Comparison of ENCODE assay signal across 9 mouse cellular contexts in genomic region chr11:60346537-60346936, GRCm38 (mm10). TPM values are rescaled to one million over a fixed set of nuclear protein-coding genes. Genes with fewer than 3 reads are reported as not detected.
A peak's percentile ranks its signal among the peaks of the same experiment; 100 is the strongest.
DNase-seq lines count a peak whose midpoint lies in the region; ATAC-seq and TF ChIP-seq lines count a peak whose summit lies in the region.
"Had no signal": no experiment of that assay in that cellular context is flagged by ENCODE, and none has a peak within 500 bp of the region (broad histone marks: within the 10 kb centered on the region; RNA-seq: fewer than 3 reads in every experiment).

No protein-coding gene starts in this region.

- no peaks in the 10 kb centered on the region for H3K9me3 ChIP-seq in forebrain, embryonic 12.5 days
- H3K9me3 ChIP-seq: lung, embryonic 15.5 days had no signal

- ATAC-seq in forebrain, embryonic 12.5 days (ENCODE audit: low FRiP score) = no peak

- no peaks in the 10 kb centered on the region for H3K27me3 ChIP-seq in liver, adult 2 months (ENCODE audit: control insufficient read depth, insufficient read depth, low read length)
- H3K27me3 ChIP-seq in forebrain, embryonic 12.5 days = no peaks in the 10 kb centered on the region
- H3K27me3 ChIP-seq: lung, embryonic 15.5 days had no signal

- H3K4me3 ChIP-seq in liver, adult 2 months (ENCODE audit: insufficient read depth, low read depth, low read length) = no peak overlapping the region
- H3K4me3 ChIP-seq in forebrain, embryonic 12.5 days (replicated peaks) = no peak overlapping the region
- H3K4me3 ChIP-seq: lung, embryonic 15.5 days had no signal

- peak; percentile 72 for DNase-seq in liver, adult 2 months (ENCODE audit: extremely low read depth, low read depth, low spot score)
- no peak for DNase-seq in liver
- DNase-seq in adrenal gland, adult 8-10 months = peak; percentile 72
- DNase-seq in cerebellum, postnatal 10 days = peak; percentile 94 to 95
- peak; percentile 80 for DNase-seq in lung, postnatal 10 days
- DNase-seq in thymus, postnatal 10 days (ENCODE audit: low spot score in 2 of 2) = no peak
- DNase-seq in urinary bladder, adult 2 months (ENCODE audit: low spot score) = no peak

- peaks cover 6% of the 10 kb centered on the region for H3K4me1 ChIP-seq in liver, adult 2 months (ENCODE audit: control insufficient read depth, insufficient read depth, low read length)
- H3K4me1 ChIP-seq in forebrain, embryonic 12.5 days = peaks cover 4% of the 10 kb centered on the region

- no peak for TF ChIP-seq POLR2A in liver, adult 2 months (IDR thresholded peaks at IDR 0.05; ENCODE audit: extremely low read depth, insufficient read depth, low read length)

- no peak overlapping the region for H3K9ac ChIP-seq in liver, adult 2 months (ENCODE audit: low read depth, low read length)
- H3K9ac ChIP-seq in forebrain, embryonic 12.5 days = no peak overlapping the region
- H3K9ac ChIP-seq: lung, embryonic 15.5 days had no signal

- no peak overlapping the region for H3K27ac ChIP-seq in liver, adult 2 months (replicated peaks; ENCODE audit: insufficient read depth, low read depth, low read length)
- H3K27ac ChIP-seq in forebrain, embryonic 12.5 days = no peak overlapping the region
- H3K27ac ChIP-seq: lung, embryonic 15.5 days had no signal

- H3K36me3 ChIP-seq in liver, adult 2 months (ENCODE audit: control insufficient read depth, insufficient read depth, low read length) = no peaks in the 10 kb centered on the region
- no peaks in the 10 kb centered on the region for H3K36me3 ChIP-seq in forebrain, embryonic 12.5 days (replicated peaks)
- H3K36me3 ChIP-seq: lung, embryonic 15.5 days had no signal

- H3K79me2 ChIP-seq in liver, adult 2 months (ENCODE audit: control insufficient read depth, insufficient read depth, low read length) = peaks cover 42% of the 10 kb centered on the region

- H3K4me2 ChIP-seq in forebrain, embryonic 12.5 days = no peak overlapping the region
- H3K4me2 ChIP-seq: lung, embryonic 15.5 days had no signal

- 13% methylated on average over 4 of the region's 4 CpGs for WGBS in liver, adult 2 months
- WGBS in forebrain, embryonic 12.5 days = 78% methylated on average over 4 of the region's 4 CpGs

- TF ChIP-seq CTCF in liver, adult 2 months (IDR thresholded peaks at IDR 0.05; ENCODE audit: low read depth, low read length) = no peak

RNA-seq across cellular contexts. Expression of gene Tom1l2, which starts 6.2 kb away (rescaled TPM):
- 9.6 and 13.5 TPM in 2 replicates for total RNA-seq in liver, adult 2 months (2014; rRNA removed)
- polyA plus RNA-seq in liver, adult 2 months (2012; rRNA removed) = 16.9 and 22.1 TPM in 2 replicates
- 100 to 1,000 TPM in 3 of 4 experiments, 10 to 100 TPM in 1; 98.4 to 137 (median 112) TPM for total RNA-seq in adrenal gland, adult 8-10 months (2022)
- polyA plus RNA-seq in forebrain, embryonic 12.5 days (2016; fragmentation: Nextera tagmentation; extraction: Ambion mirVana) = 31.3 and 32.6 TPM in 2 replicates
- polyA plus RNA-seq in urinary bladder, adult 2 months (2012; rRNA removed) = 71.5 and 86.7 TPM in 2 replicates

RNA-seq across cellular contexts. Expression of gene Drc3, which starts 6.6 kb away (rescaled TPM):
- total RNA-seq in liver, adult 2 months (2014; rRNA removed) = 0.46 and 0.74 TPM in 2 replicates
- polyA plus RNA-seq in liver, adult 2 months (2012; rRNA removed) = 0.46 and 0.64 TPM in 2 replicates
- 1 to 10 TPM; 1.8 to 3.8 (median 2.7) TPM for total RNA-seq in adrenal gland, adult 8-10 months (2022)
- polyA plus RNA-seq in forebrain, embryonic 12.5 days (2016; fragmentation: Nextera tagmentation; extraction: Ambion mirVana) = 3.0 and 3.2 TPM in 2 replicates
- 2.3 and 2.7 TPM in 2 replicates for polyA plus RNA-seq in urinary bladder, adult 2 months (2012; rRNA removed)

Comparison
In these comparisons a context has a peak if more than half of its experiments do, and no peak if none do; other contexts are left out.
1. DNase-seq: peak in liver, adult 2 months (single experiment), adrenal gland, adult 8-10 months (single experiment), cerebellum, postnatal 10 days (2 of 2) and lung, postnatal 10 days (single experiment); none in liver (single experiment), thymus, postnatal 10 days (0 of 2) and urinary bladder, adult 2 months (single experiment).